Mouse (Mus musculus) thymus, adult 2 months (tissue): ENCODE results near the gene Add3. TPM values are rescaled to one million over a fixed set of nuclear protein-coding genes. Genes with fewer than 3 reads are reported as not detected.

Source experiments
- DNase-seq: peaks from one replicate; pipeline ENCODE4 v3.0.0; 2021
- H3K27ac ChIP-seq: fragments of 200-500 bp; 2 replicates; pipeline ENCODE4 v1.5.1; 2012; ENCODE audit warnings: low read length, control low read depth; ENCODE audit not compliant: control insufficient read depth, insufficient read depth
- H3K27me3 ChIP-seq: fragments of 200-500 bp; 2 replicates; pipeline ENCODE4 v1.6.1; 2012; ENCODE audit warnings: mild to moderate bottlenecking, low read length, moderate library complexity, mixed read lengths; ENCODE audit not compliant: control insufficient read depth, insufficient read depth
- H3K36me3 ChIP-seq: fragments of 200-500 bp; 2 replicates; pipeline ENCODE4 v1.6.1; 2012; ENCODE audit warnings: mild to moderate bottlenecking, low read length, moderate library complexity; ENCODE audit not compliant: control insufficient read depth, insufficient read depth
- H3K4me1 ChIP-seq: fragments of 200-500 bp; replicated peaks from 2 replicates; pipeline ENCODE4 v1.6.1; 2012; ENCODE audit warnings: low read length; ENCODE audit not compliant: control insufficient read depth, insufficient read depth
- H3K4me3 ChIP-seq: fragments of 200-500 bp; 2 replicates; pipeline ENCODE4 v1.5.1; 2012; ENCODE audit warnings: mild to moderate bottlenecking, low read length, control low read depth, moderate library complexity; ENCODE audit not compliant: control insufficient read depth, insufficient read depth
- CTCF ChIP-seq: fragments of 200-500 bp; IDR thresholded peaks from 2 replicates; pipeline ENCODE4 v1.5.1; 2012; ENCODE audit warnings: mild to moderate bottlenecking, control low read depth, low read length, moderate library complexity, borderline replicate concordance; ENCODE audit not compliant: control insufficient read depth, poor library complexity, insufficient read depth; ENCODE audit errors: extremely low read depth
- POLR2A ChIP-seq: fragments of 200-500 bp; IDR thresholded peaks from 2 replicates; pipeline ENCODE4 v1.6.1; 2012; ENCODE audit warnings: mild to moderate bottlenecking, low read length, control low read depth, moderate library complexity; ENCODE audit not compliant: control insufficient read depth, poor library complexity, insufficient read depth; ENCODE audit errors: extremely low read depth
- WGBS: fragments of 180-500 bp; shearing (Covaris S2); methylation state at CpG from one replicate; pipeline ENCODE4 v1.1.7; 2018; 5-methylcytosine and 5-hydroxymethylcytosine counted together
- polyA plus RNA-seq: library from polyadenylated mRNA; depleted of rRNA; stranded (reverse); fragments of >200 nt; gene quantifications from 2 replicates; pipeline ENCODE4 v1.2.3, GENCODE M21; 2012

The Add3 gene
- polyA plus RNA-seq, 1 experiment = 23.1 TPM

- Histone ChIP-seq H3K27me3 (no peaks in the 10 kb centered on the region), H3K36me3 (no peaks in the 10 kb centered on the region), H3K4me3 (no peak overlapping the region), H3K27ac (no peak overlapping the region; the same call in 1 of the 2 replicates), H3K4me1 (peaks cover 24% of the 10 kb centered on the region)
- WGBS = 89% methylated on average over 2 of the region's 2 CpGs
- no peak for TF ChIP-seq CTCF
- TF ChIP-seq POLR2A = no peak
- DNase-seq = no peak
Measured at GRCm38 (mm10) chr19:53193190-53193589, 52.9 kb downstream of the Add3 start.

GRCm38 (mm10) chr19:53193964-53194582 lies 53.8 kb downstream of the Add3 start:
- WGBS = 4% methylated on average over 11 of the region's 11 CpGs
- Histone ChIP-seq H3K4me1 (peaks cover 20% of the 10 kb centered on the region), H3K4me3 (peak overlapping the region; percentile 42)

GRCm38 (mm10) chr19:53194751-53195520 lies 54.7 kb downstream of the Add3 start:
- no peaks in the 10 kb centered on the region for H3K36me3 ChIP-seq
- H3K27me3 ChIP-seq = no peaks in the 10 kb centered on the region
- peak overlapping the region; percentile 78 for H3K27ac ChIP-seq
- peak overlapping the region; percentile 48 for H3K4me3 ChIP-seq
- DNase-seq = peak; percentile 23
- WGBS = 25% methylated on average over 9 of the region's 9 CpGs
- TF ChIP-seq POLR2A = no peak
- TF ChIP-seq CTCF = no peak
- peaks cover 17% of the 10 kb centered on the region for H3K4me1 ChIP-seq

More at GRCm38 (mm10) chr19:53193964-53194582, 53.8 kb downstream of the Add3 start:
- Histone ChIP-seq H3K27me3 (no peaks in the 10 kb centered on the region), H3K27ac (peak overlapping the region; percentile 78), H3K36me3 (no peaks in the 10 kb centered on the region)
- TF ChIP-seq CTCF = no peak
- TF ChIP-seq POLR2A = no peak
- peak; percentile 54 for DNase-seq

- Histone ChIP-seq H3K27ac (no peak overlapping the region), H3K36me3 (no peaks in the 10 kb centered on the region), H3K4me3 (no peak overlapping the region), H3K4me1 (peaks cover 18% of the 10 kb centered on the region), H3K27me3 (no peaks in the 10 kb centered on the region)
- 97% methylated on average over 10 of the region's 10 CpGs for WGBS
- no peak for DNase-seq
- TF ChIP-seq CTCF (no peak), POLR2A (no peak)
Measured at GRCm38 (mm10) chr19:53196961-53197360, 56.7 kb downstream of the Add3 start.

- Histone ChIP-seq H3K4me3 (no peak overlapping the region), H3K36me3 (no peaks in the 10 kb centered on the region)
Measured at GRCm38 (mm10) chr19:53197766-53198165, 57.5 kb downstream of the Add3 start.

GRCm38 (mm10) chr19:53198706-53199572 lies 58.7 kb downstream of the Add3 start:
- no peaks in the 10 kb centered on the region for H3K27me3 ChIP-seq
- H3K4me1 ChIP-seq = peaks cover 17% of the 10 kb centered on the region
- H3K4me3 ChIP-seq = no peak overlapping the region
- no peak for TF ChIP-seq CTCF
- no peak for TF ChIP-seq POLR2A
- 86% methylated on average over 17 of the region's 17 CpGs for WGBS
- peak overlapping the region; percentile 58; the same call in 1 of the 2 replicates for H3K27ac ChIP-seq
- no peak for DNase-seq
- H3K36me3 ChIP-seq = no peaks in the 10 kb centered on the region

More at GRCm38 (mm10) chr19:53197766-53198165, 57.5 kb downstream of the Add3 start:
- 91% methylated on average over 7 of the region's 7 CpGs for WGBS
- H3K27me3 ChIP-seq = no peaks in the 10 kb centered on the region
- DNase-seq = no peak
- TF ChIP-seq POLR2A (no peak), CTCF (no peak)
- peaks cover 18% of the 10 kb centered on the region for H3K4me1 ChIP-seq
- no peak overlapping the region for H3K27ac ChIP-seq
